ENCODE assay signal across 8 mouse cellular contexts in genomic region chr8:126826328-126827285, GRCm38 (mm10).
DNase-seq lines count a peak whose midpoint lies in the region; ATAC-seq and TF ChIP-seq lines count a peak whose summit lies in the region.

No protein-coding gene starts in this region.

- no peak for TF ChIP-seq CTCF in bone marrow macrophage, adult 2 months (IDR thresholded peaks at IDR 0.05; ENCODE audit: low read depth, low read length)

- TF ChIP-seq POLR2A in bone marrow macrophage, adult 2 months (IDR thresholded peaks at IDR 0.05; ENCODE audit: borderline replicate concordance, low read depth, low read length) = no peak

- peak; percentile 83 for ATAC-seq in hindbrain, embryonic 14.5 days (ENCODE audit: low FRiP score)
- peak; percentile 91 for ATAC-seq in limb, embryonic 12.5 days (ENCODE audit: insufficient number of reproducible peaks, insufficient read depth, low FRiP score, low TSS enrichment, low read depth)
- ATAC-seq in midbrain, embryonic 14.5 days (ENCODE audit: low FRiP score, low TSS enrichment) = peak; percentile 78

- WGBS in hindbrain, embryonic 14.5 days = 3% methylated on average over 11 of the region's 11 CpGs
- WGBS in limb, embryonic 12.5 days = 1% methylated on average over 11 of the region's 11 CpGs
- 4% methylated on average over 11 of the region's 11 CpGs for WGBS in midbrain, embryonic 14.5 days

- H3K9ac ChIP-seq in hindbrain, embryonic 14.5 days = peak overlapping the region; percentile 61
- H3K9ac ChIP-seq in limb, embryonic 12.5 days (replicated peaks) = peak overlapping the region; percentile 35; the same call in 1 of the 2 replicates
- peak overlapping the region; percentile 49; the same call in 1 of the 2 replicates for H3K9ac ChIP-seq in midbrain, embryonic 14.5 days (replicated peaks; ENCODE audit: low read length)

- H3K9me3 ChIP-seq in hindbrain, embryonic 14.5 days (ENCODE audit: control insufficient read depth, low read length) = no peaks in the 10 kb centered on the region
- no peaks in the 10 kb centered on the region for H3K9me3 ChIP-seq in limb, embryonic 12.5 days
- no peaks in the 10 kb centered on the region for H3K9me3 ChIP-seq in midbrain, embryonic 14.5 days (ENCODE audit: control insufficient read depth, low read length)

- peak overlapping the region; percentile 97 for H3K27ac ChIP-seq in bone marrow macrophage, adult 2 months (ENCODE audit: insufficient read depth, low read depth, low read length)
- peak overlapping the region; percentile 91 for H3K27ac ChIP-seq in hindbrain, embryonic 14.5 days
- peak overlapping the region; percentile 99 for H3K27ac ChIP-seq in limb, embryonic 12.5 days
- peak overlapping the region; percentile 97 for H3K27ac ChIP-seq in midbrain, embryonic 14.5 days (replicated peaks; ENCODE audit: low read depth, low read length)

- no peaks in the 10 kb centered on the region for H3K27me3 ChIP-seq in hindbrain, embryonic 14.5 days (ENCODE audit: control insufficient read depth, insufficient read depth, low read length)
- H3K27me3 ChIP-seq in limb, embryonic 12.5 days = no peaks in the 10 kb centered on the region
- no peaks in the 10 kb centered on the region for H3K27me3 ChIP-seq in midbrain, embryonic 14.5 days (ENCODE audit: control insufficient read depth, insufficient read depth, low read length)

- no peaks in the 10 kb centered on the region for H3K36me3 ChIP-seq in hindbrain, embryonic 14.5 days (replicated peaks; ENCODE audit: control insufficient read depth, insufficient read depth)
- H3K36me3 ChIP-seq in limb, embryonic 12.5 days = no peaks in the 10 kb centered on the region
- no peaks in the 10 kb centered on the region for H3K36me3 ChIP-seq in midbrain, embryonic 14.5 days (ENCODE audit: control insufficient read depth, insufficient read depth, low read length)

- H3K4me3 ChIP-seq in bone marrow macrophage, adult 2 months (ENCODE audit: insufficient read depth, low read length) = no peak overlapping the region
- no peak overlapping the region for H3K4me3 ChIP-seq in hindbrain, embryonic 14.5 days (replicated peaks; ENCODE audit: low read length)
- H3K4me3 ChIP-seq in limb, embryonic 12.5 days (replicated peaks) = no peak overlapping the region
- H3K4me3 ChIP-seq in midbrain, embryonic 14.5 days (replicated peaks; ENCODE audit: low read depth, low read length) = no peak overlapping the region

- H3K4me2 ChIP-seq in hindbrain, embryonic 14.5 days (replicated peaks) = peak overlapping the region; percentile 42
- H3K4me2 ChIP-seq in limb, embryonic 12.5 days = peak overlapping the region; percentile 36
- H3K4me2 ChIP-seq in midbrain, embryonic 14.5 days (ENCODE audit: low read length) = peak overlapping the region; percentile 40

- H3K4me1 ChIP-seq in bone marrow macrophage, adult 2 months (ENCODE audit: control insufficient read depth, insufficient read depth, low read length) = peaks cover 69% of the 10 kb centered on the region
- H3K4me1 ChIP-seq in hindbrain, embryonic 14.5 days (replicated peaks; ENCODE audit: control insufficient read depth, insufficient read depth, low read length) = peaks cover 28% of the 10 kb centered on the region
- peaks cover 56% of the 10 kb centered on the region for H3K4me1 ChIP-seq in limb, embryonic 12.5 days (replicated peaks)
- peaks cover 26% of the 10 kb centered on the region for H3K4me1 ChIP-seq in midbrain, embryonic 14.5 days (ENCODE audit: control insufficient read depth, insufficient read depth, low read length)

- peak; percentile 62 for DNase-seq in layer of hippocampus, adult 11-12 months (ENCODE audit: low spot score)
- DNase-seq in layer of hippocampus, postnatal 25 days (ENCODE audit: extremely low spot score in 1 of 2, low spot score in 1 of 2) = no peak
- DNase-seq in gastrocnemius, adult 18-20 months (ENCODE audit: low spot score) = peak; percentile 69
- peak; percentile 77 for DNase-seq in hindbrain, embryonic 14.5 days (ENCODE audit: low spot score)
- peak; percentile 82 for DNase-seq in midbrain, embryonic 14.5 days
- DNase-seq in thymus, postnatal 36 days = peak; percentile 57 to 72

Comparison
In these comparisons a context has a peak if more than half of its experiments do, and no peak if none do; other contexts are left out.
1. DNase-seq: peak in layer of hippocampus, adult 11-12 months (single experiment), gastrocnemius, adult 18-20 months (single experiment), hindbrain, embryonic 14.5 days (single experiment), midbrain, embryonic 14.5 days (single experiment) and thymus, postnatal 36 days (2 of 2); none in layer of hippocampus, postnatal 25 days (0 of 2).
2. Peak in every context shown above with its lines, with median percentiles within 50 percentile points of each other: H3K27ac ChIP-seq, ATAC-seq, H3K4me2 ChIP-seq and H3K9ac ChIP-seq.